Mouse (Mus musculus): ENCODE measurements around the gene Barx1. TPM values are rescaled to one million over a fixed set of nuclear protein-coding genes. Genes with fewer than 3 reads are reported as not detected.

Gene Barx1
- total and polyA plus RNA-seq, 3 experiments, result not detected

DNA sequence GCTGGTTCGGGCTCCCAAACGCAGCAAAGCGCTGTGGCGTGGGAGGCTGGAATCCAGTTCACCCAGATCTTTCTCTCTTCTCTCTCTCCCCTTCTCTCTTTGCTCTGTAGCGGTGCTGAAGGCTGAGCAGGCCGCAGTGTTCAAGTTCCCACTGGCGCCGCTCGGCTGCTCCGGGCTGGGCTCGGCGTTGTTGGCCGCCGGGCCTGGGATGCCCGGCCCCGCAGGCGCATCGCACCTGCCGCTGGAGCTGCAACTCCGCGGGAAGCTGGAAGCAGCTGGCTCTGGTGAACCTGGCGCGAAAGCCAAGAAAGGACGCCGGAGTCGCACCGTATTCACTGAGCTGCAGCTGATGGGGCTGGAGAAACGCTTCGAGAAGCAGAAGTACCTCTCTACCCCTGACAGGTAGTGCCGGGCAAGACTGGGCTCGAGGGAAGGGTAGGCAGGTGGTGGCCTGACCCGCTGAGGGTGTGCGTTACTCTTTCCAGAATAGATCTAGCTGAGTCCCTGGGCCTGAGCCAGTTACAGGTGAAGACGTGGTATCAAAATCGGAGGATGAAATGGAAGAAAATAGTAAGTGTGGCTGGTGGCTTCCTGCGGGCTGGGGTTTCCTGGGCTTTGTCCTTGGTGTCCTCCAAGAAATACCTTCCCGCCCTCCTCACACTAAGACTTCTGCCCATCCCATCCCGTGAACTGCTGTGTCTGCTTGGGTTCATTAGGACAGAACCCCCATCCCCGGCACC is 2.3 kb downstream of the Barx1 start:
- Histone ChIP-seq H3K4me3 (ENCODE audit: low read depth, low read length) (no peak overlapping the region), H3K9me3 (replicated peaks) (peaks cover 18% of the 10 kb centered on the region), H3K36me3 (replicated peaks) (no peaks in the 10 kb centered on the region), H3K4me1 (ENCODE audit: insufficient read depth, low read depth, low read length) (no peaks in the 10 kb centered on the region), H3K27me3 (ENCODE audit: insufficient read depth, low read length) (peaks cover 66% of the 10 kb centered on the region)
- TF ChIP-seq TAL1 (conservative IDR thresholded peaks at IDR 0.05; ENCODE audit: low read depth, low read length) (no peak), GATA1 (IDR thresholded peaks at IDR 0.05; ENCODE audit: borderline replicate concordance, low read length) (no peak)
- ATAC-seq (ENCODE audit: extremely low read depth, insufficient number of reproducible peaks, low FRiP score, poor library complexity, severe bottlenecking) (no peak), DNase-seq (ENCODE audit: low spot score) (no peak)

DNA sequence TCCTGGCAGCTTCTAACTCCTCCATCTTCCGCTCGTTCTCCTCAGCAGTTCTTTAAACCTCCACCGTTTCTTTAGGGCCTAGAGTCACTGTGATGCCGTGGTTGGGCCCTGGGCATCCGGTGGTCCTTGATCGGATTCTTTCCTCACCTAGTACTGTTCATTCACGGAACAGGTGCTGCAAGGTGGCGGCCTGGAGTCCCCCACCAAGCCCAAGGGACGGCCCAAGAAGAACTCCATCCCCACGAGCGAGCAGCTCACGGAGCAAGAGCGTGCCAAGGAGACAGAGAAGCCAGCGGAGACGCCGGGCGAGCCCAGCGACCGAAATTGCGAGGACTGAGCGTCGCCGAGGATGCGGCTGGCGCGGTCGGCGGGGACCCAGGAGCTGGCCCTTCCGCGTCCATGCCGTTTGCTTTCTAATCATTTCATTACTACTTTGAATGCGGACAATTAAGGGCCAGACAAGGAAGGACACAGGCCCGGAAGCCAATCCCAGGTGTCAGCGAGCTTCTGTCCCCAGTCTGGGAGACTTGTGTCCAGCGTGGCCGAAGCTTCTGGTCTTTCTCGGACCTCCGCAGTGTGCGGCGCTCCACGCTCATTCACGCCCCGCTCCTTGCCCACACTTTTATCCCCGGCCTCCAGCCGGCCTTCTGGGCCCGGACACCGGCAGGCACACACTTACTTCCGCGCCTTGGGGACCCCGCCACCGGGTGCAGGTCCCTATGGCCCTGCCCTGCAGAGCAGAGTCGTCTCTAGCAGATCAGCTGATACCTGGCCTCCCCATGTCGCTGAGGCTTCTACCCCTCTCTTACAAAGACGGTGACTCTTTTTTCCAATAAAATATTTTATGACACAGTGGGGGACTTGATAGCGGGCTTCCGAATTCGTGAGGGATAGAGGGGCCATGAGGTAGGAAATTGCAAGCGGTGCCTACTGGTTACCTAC is 3.1 kb downstream of the Barx1 start:
- Histone ChIP-seq H3K4me1 (ENCODE audit: insufficient read depth, low read depth, low read length) (no peaks in the 10 kb centered on the region), H3K9me3 (replicated peaks) (peaks cover 18% of the 10 kb centered on the region), H3K27me3 (ENCODE audit: insufficient read depth, low read length) (peaks cover 58% of the 10 kb centered on the region), H3K36me3 (replicated peaks) (no peaks in the 10 kb centered on the region), H3K4me3 (ENCODE audit: low read depth, low read length) (no peak overlapping the region)
- no peak for ATAC-seq (ENCODE audit: extremely low read depth, insufficient number of reproducible peaks, low FRiP score, poor library complexity, severe bottlenecking)
- DNase-seq (ENCODE audit: low spot score), result no peak
- TF ChIP-seq POLR2AphosphoS5 (IDR thresholded peaks at IDR 0.05; ENCODE audit: insufficient replicate concordance, low read depth, low read length), result no peak
- TF ChIP-seq GATA2 (IDR thresholded peaks at IDR 0.05; ENCODE audit: borderline replicate concordance, low read depth, low read length), result no peak
- TF ChIP-seq GATA1 (IDR thresholded peaks at IDR 0.05; ENCODE audit: borderline replicate concordance, low read length), result no peak
- TF ChIP-seq CTCF (IDR thresholded peaks at IDR 0.05; ENCODE audit: low read depth, low read length), result no peak
- TF ChIP-seq TAL1 (conservative IDR thresholded peaks at IDR 0.05; ENCODE audit: low read depth, low read length), result no peak

DNA sequence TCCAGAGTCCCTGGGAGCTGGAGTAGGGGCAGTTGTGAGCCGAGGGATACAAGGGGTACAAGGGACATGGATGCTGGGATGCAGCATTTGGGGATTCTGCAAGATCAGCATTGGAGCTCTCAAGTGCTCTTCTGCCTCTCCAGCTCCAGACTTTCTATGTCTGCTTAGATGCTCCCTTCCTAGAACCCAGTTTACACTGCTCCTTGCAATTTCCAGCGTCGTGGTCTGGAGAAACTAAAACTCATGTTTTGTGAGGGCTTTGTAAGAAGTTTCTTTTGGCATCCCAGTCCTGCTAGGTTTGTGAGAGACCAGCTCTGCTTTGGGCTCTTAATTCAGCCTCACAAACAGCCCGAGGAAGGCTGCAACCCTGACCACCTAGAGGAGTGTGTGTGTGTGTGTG is 4.7 kb downstream of the Barx1 start:
- no peaks in the 10 kb centered on the region for H3K4me1 ChIP-seq (ENCODE audit: insufficient read depth, low read depth, low read length)
- DNase-seq (ENCODE audit: low spot score) (no peak), ATAC-seq (ENCODE audit: extremely low read depth, insufficient number of reproducible peaks, low FRiP score, poor library complexity, severe bottlenecking) (no peak)

DNA sequence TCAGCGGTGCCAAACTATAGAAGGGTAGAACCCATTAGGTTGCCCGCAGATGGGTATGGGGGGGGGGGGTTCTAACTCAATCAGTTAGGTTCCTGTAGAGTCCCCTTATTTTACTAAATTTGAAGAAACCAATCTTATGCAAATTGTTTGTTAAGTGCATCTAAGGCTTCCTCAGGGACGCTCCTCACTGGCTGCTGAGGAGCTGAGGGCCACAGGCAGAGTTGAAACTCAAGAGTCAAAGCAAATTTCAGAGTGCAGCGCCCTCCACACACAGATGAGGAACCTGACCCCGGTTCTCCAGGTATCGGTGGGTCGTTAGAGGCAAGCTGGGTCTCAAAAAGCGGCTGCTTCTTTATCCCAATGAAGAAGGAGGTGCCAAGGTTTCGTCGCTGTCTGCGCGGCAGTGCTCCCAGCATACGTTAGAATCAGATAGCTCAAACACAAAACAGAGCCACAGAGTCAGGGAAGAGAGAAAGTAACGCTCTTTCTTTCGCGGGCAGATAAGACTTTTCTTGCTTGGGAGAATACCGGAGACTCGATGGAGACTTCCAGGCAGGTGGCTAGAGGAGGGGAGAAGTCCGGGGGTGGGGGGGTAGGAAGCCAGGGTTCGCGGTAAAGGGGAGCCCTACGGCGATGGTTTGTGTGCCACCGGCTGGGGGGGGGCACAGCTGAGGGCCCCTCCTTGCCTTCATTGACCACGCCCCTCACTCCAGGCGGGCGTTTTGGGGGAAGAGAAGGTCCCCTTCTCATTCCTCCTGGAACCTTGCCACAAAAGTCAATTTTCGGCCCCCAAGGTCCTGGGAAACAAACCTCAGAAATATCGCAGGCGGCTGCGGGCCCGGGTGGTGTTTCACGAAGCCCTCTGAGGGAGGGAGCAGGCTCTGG is 5.5 kb downstream of the Barx1 start:
- Histone ChIP-seq H3K4me1 (ENCODE audit: insufficient read depth, low read depth, low read length) (no peaks in the 10 kb centered on the region), H3K9me3 (replicated peaks) (peaks cover 11% of the 10 kb centered on the region), H3K4me3 (ENCODE audit: low read depth, low read length) (no peak overlapping the region), H3K36me3 (replicated peaks) (no peaks in the 10 kb centered on the region), H3K27me3 (ENCODE audit: insufficient read depth, low read length) (peaks cover 50% of the 10 kb centered on the region; the same call in 1 of the 2 replicates)
- ATAC-seq (ENCODE audit: extremely low read depth, insufficient number of reproducible peaks, low FRiP score, poor library complexity, severe bottlenecking), result no peak
- no peak for DNase-seq (ENCODE audit: low spot score)
- TF ChIP-seq CTCF (IDR thresholded peaks at IDR 0.05; ENCODE audit: low read depth, low read length) (no peak), TAL1 (conservative IDR thresholded peaks at IDR 0.05; ENCODE audit: low read depth, low read length) (no peak), GATA2 (IDR thresholded peaks at IDR 0.05; ENCODE audit: borderline replicate concordance, low read depth, low read length) (no peak), POLR2AphosphoS5 (IDR thresholded peaks at IDR 0.05; ENCODE audit: insufficient replicate concordance, low read depth, low read length) (no peak), GATA1 (IDR thresholded peaks at IDR 0.05; ENCODE audit: borderline replicate concordance, low read length) (no peak)

More for the DNA sequence above, 4.7 kb downstream of the Barx1 start:
- no peaks in the 10 kb centered on the region for H3K36me3 ChIP-seq (replicated peaks)
- peaks cover 52% of the 10 kb centered on the region; the same call in 1 of the 2 replicates for H3K27me3 ChIP-seq (ENCODE audit: insufficient read depth, low read length)
- peaks cover 16% of the 10 kb centered on the region for H3K9me3 ChIP-seq (replicated peaks)
- H3K4me3 ChIP-seq (ENCODE audit: low read depth, low read length), result no peak overlapping the region
- TF ChIP-seq POLR2AphosphoS5 (IDR thresholded peaks at IDR 0.05; ENCODE audit: insufficient replicate concordance, low read depth, low read length) (no peak), GATA2 (IDR thresholded peaks at IDR 0.05; ENCODE audit: borderline replicate concordance, low read depth, low read length) (no peak), CTCF (IDR thresholded peaks at IDR 0.05; ENCODE audit: low read depth, low read length) (no peak), GATA1 (IDR thresholded peaks at IDR 0.05; ENCODE audit: borderline replicate concordance, low read length) (no peak), TAL1 (conservative IDR thresholded peaks at IDR 0.05; ENCODE audit: low read depth, low read length) (no peak)

DNA sequence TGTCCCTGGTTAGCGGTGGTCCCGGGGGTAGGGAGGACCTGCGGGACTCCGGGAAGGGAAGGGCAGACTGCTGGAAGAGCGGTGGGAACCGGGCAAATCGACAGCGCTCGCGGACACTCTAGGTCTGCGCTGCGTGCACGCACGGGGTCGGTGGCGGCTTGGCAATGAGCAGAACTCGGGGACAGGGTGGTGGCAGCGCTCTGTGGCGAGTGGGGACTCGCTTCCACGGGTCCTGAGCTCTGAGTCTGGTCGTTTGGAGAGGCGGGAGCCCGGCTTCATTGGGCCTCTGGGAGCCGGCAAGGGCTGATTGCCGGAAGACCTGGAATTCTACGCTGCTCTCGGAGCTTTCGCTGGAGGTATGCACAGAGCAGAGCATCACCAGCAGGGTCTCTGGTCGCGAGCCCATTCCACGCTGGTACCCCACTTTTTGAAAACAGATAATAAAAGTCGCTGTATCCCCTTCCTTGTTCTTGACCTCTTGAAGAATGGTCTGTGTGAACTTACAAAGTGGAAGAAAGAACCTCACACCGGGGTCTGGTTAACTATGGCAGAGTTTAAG is 6.3 kb downstream of the Barx1 start:
- peaks cover 44% of the 10 kb centered on the region; the same call in 1 of the 2 replicates for H3K27me3 ChIP-seq (ENCODE audit: insufficient read depth, low read length)
- H3K4me1 ChIP-seq (ENCODE audit: insufficient read depth, low read depth, low read length), result no peaks in the 10 kb centered on the region
- DNase-seq (ENCODE audit: low spot score), result no peak
- ATAC-seq (ENCODE audit: extremely low read depth, insufficient number of reproducible peaks, low FRiP score, poor library complexity, severe bottlenecking), result no peak
- H3K4me3 ChIP-seq (ENCODE audit: low read depth, low read length), result no peak overlapping the region
- H3K9me3 ChIP-seq (replicated peaks), result peaks cover 4% of the 10 kb centered on the region; the same call in 1 of the 2 replicates
- H3K36me3 ChIP-seq (replicated peaks), result no peaks in the 10 kb centered on the region
- no peak for TF ChIP-seq GATA2 (IDR thresholded peaks at IDR 0.05; ENCODE audit: borderline replicate concordance, low read depth, low read length)
- TF ChIP-seq POLR2AphosphoS5 (IDR thresholded peaks at IDR 0.05; ENCODE audit: insufficient replicate concordance, low read depth, low read length), result no peak
- TF ChIP-seq CTCF (IDR thresholded peaks at IDR 0.05; ENCODE audit: low read depth, low read length), result no peak
- no peak for TF ChIP-seq TAL1 (conservative IDR thresholded peaks at IDR 0.05; ENCODE audit: low read depth, low read length)
- no peak for TF ChIP-seq GATA1 (IDR thresholded peaks at IDR 0.05; ENCODE audit: borderline replicate concordance, low read length)
